Mouse (Mus musculus) liver, embryonic 11.5 days (tissue): ENCODE results near the gene Gab1. TPM values are rescaled to one million over a fixed set of nuclear protein-coding genes. Genes with fewer than 3 reads are reported as not detected.

ENCODE experiments used
- ATAC-seq: fragments of 200-750 bp; cut with Nextera tagmentation; replicated peaks from 2 replicates; pipeline ENCODE4 v1.8.0; 2017; ENCODE audit warnings: moderate number of reproducible peaks, mild to moderate bottlenecking, moderate TSS enrichment, moderate library complexity; ENCODE audit not compliant: low FRiP score
- DNase-seq: peaks from one replicate; pipeline ENCODE4 v3.0.0-alpha.2; 2017; ENCODE audit warnings: low spot score
- H3K27ac ChIP-seq: fragments of 300-500 bp; sonication (generic); 2 replicates; pipeline ENCODE4 v1.5.1; 2014; ENCODE audit warnings: mild to moderate bottlenecking, low read depth, low read length, control low read depth
- H3K27me3 ChIP-seq: fragments of 300-500 bp; sonication (generic); replicated peaks from 2 replicates; pipeline ENCODE4 v1.6.1; 2014; ENCODE audit warnings: low read length, mixed read lengths; ENCODE audit not compliant: control insufficient read depth, insufficient read depth
- H3K36me3 ChIP-seq: fragments of 300-500 bp; sonication (generic); 2 replicates; pipeline ENCODE4 v1.6.1; 2014; ENCODE audit warnings: mild to moderate bottlenecking, low read length, moderate library complexity, mixed read lengths; ENCODE audit not compliant: control insufficient read depth, insufficient read depth
- H3K4me1 ChIP-seq: fragments of 300-500 bp; sonication (generic); replicated peaks from 2 replicates; pipeline ENCODE4 v1.6.1; 2014; ENCODE audit warnings: low read length, mixed read lengths; ENCODE audit not compliant: control insufficient read depth, insufficient read depth
- H3K4me2 ChIP-seq: fragments of 300-500 bp; sonication (generic); 2 replicates; pipeline ENCODE4 v1.6.1; 2014; ENCODE audit warnings: mild to moderate bottlenecking, control low read depth, moderate library complexity
- H3K4me3 ChIP-seq: fragments of 300-500 bp; sonication (generic); 2 replicates; pipeline ENCODE4 v1.5.1; 2014; ENCODE audit warnings: low read depth, low read length, control low read depth
- H3K9ac ChIP-seq: fragments of 300-500 bp; sonication (generic); 2 replicates; pipeline ENCODE4 v1.6.1; 2014; ENCODE audit warnings: low read depth, low read length, control low read depth
- H3K9me3 ChIP-seq: fragments of 300-500 bp; sonication (generic); 2 replicates; pipeline ENCODE4 v1.6.1; 2016; ENCODE audit warnings: low read length, inconsistent platforms, mixed read lengths; ENCODE audit not compliant: control insufficient read depth
- WGBS: fragments of 180-500 bp; shearing (Covaris S2); extraction: QIAGEN DNeasy Blood & Tissue Kit; methylation state at CpG from one replicate; pipeline ENCODE4 v1.1.7; 2014; 5-methylcytosine and 5-hydroxymethylcytosine counted together
- polyA plus RNA-seq: library from polyadenylated mRNA; unstranded; fragments of >200 nt; fragmentation: Nextera tagmentation; extraction: Ambion mirVana; gene quantifications from 2 replicates; pipeline ENCODE4 v1.2.1, GENCODE M21; 2014

Gene Gab1
- polyA plus RNA-seq, 1 experiment from 2014 or later: 19.5 TPM

DNA sequence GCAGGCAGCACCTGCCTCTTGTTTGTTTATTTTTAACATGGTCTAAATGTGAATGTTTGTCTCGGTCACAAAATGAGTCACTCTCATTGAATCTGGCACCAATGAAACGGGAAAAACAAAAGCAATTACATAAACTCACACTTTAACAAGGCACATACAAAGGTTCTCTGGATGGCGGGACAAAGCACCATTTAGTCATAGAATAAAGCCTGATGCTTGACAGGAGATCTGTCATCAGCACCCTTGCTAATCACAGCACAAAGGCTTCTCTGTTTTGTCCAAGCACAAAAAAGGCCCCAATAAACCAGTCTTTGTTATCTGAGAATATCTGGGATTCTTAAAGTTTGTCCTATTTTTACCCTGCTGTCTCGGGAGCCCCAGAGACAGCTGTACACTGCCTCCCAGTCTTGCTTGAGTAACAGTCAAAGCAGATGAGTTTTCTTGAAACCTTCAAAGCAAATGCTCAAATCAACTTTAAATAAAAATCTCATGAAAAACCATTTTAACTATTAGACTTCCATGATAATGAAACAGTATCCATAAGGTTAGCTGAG lies 76.2 kb downstream of the Gab1 start:
- WGBS: 73% methylated on average over 4 of the region's 4 CpGs
- peaks cover 6% of the 10 kb centered on the region for H3K36me3 ChIP-seq
- ATAC-seq (no peak), DNase-seq (no peak)
- no peaks in the 10 kb centered on the region for H3K4me1 ChIP-seq
- H3K9me3 ChIP-seq: 0 out of 2 replicates have a peak, but pooled peaks cover 2% of the 10 kb centered on the region
- H3K27ac ChIP-seq: no peak overlapping the region
- H3K4me3 ChIP-seq: no peak overlapping the region
- no peaks in the 10 kb centered on the region for H3K27me3 ChIP-seq
- H3K9ac ChIP-seq: no peak overlapping the region
- no peak overlapping the region for H3K4me2 ChIP-seq

DNA sequence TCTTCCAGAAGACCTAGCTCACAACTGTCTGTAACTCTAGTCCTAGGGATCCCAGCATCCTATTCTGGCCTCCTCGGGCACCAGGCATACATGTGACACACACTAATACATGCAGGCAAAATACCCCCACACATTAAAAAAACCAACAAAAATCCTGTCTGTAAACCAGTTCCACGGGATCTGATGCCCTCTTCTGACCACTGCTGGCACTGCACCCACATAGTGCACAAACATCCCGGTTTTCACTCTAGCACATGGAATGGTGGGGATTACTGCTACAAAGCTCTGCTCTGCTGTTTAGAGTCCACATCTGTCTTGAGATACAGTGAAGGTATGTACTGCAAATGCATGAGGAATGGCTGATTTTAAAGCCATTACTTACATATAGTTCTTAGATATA lies 81.5 kb downstream of the Gab1 start:
- Histone ChIP-seq H3K27me3 (no peaks in the 10 kb centered on the region), H3K27ac (no peak overlapping the region), H3K4me3 (no peak overlapping the region), H3K4me1 (no peaks in the 10 kb centered on the region), H3K4me2 (no peak overlapping the region), H3K9ac (no peak overlapping the region), H3K9me3 (0 out of 2 replicates have a peak, but pooled peaks cover 2% of the 10 kb centered on the region), H3K36me3 (peaks cover 12% of the 10 kb centered on the region)
- 87% methylated on average over 3 of the region's 3 CpGs for WGBS
- no peak for ATAC-seq
- no peak for DNase-seq

DNA sequence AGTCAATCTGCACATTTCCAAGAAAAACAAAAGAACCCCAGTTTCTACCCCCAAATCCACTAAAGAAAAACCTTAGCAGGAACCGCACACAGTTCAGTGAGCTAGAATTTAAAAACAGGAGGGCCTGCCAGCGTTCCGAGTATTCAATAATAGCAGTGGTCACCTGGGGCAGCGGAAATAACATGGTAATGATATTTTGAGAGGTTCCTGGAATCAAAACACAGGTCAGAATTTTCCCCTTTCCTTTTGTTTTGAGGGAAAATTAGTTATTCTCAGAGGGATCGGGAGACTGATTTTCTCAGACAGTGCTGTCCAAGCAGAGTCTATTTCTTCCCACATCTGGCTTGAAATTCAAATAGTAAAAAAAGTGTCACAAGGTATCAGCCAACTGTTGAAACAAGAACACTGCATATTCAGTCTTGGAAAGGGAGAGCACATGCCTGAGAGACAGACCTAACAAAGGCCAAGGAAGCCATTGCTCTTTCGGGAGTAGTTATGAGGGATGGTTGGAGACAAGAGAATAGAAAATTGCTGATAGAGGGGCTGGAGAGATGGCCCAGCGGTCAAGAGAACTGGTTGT lies 82.0 kb downstream of the Gab1 start:
- no peaks in the 10 kb centered on the region for H3K4me1 ChIP-seq
- no peak overlapping the region for H3K4me2 ChIP-seq
- no peak overlapping the region for H3K9ac ChIP-seq
- 95% methylated on average over 7 of the region's 7 CpGs for WGBS
- H3K27ac ChIP-seq: no peak overlapping the region
- DNase-seq (no peak), ATAC-seq (no peak)
- no peaks in the 10 kb centered on the region for H3K27me3 ChIP-seq
- peaks cover 12% of the 10 kb centered on the region for H3K36me3 ChIP-seq
- H3K9me3 ChIP-seq: 0 out of 2 replicates have a peak, but pooled peaks cover 2% of the 10 kb centered on the region
- no peak overlapping the region for H3K4me3 ChIP-seq

DNA sequence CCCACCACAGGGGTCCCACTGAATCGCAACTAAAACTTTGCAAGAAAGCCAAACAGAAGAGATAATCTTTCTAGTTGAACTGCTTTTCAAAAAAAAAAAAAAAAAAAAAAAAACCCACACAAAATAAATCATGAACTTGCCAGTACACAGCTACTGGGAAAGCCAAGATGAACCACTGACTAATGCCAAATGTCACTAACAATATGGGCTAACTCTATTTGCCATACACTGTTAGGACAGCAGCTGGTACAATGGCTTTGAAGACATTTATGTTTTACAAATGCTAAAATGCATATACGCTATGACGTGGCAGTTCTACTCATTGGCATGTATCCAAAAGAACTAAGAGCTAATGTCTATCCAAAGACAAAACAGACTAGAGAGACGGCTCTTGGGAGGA lies 84.2 kb downstream of the Gab1 start:
- Histone ChIP-seq H3K9me3 (0 out of 2 replicates have a peak, but pooled peaks cover 2% of the 10 kb centered on the region), H3K9ac (no peak overlapping the region), H3K36me3 (peaks cover 12% of the 10 kb centered on the region), H3K4me3 (no peak overlapping the region), H3K27me3 (no peaks in the 10 kb centered on the region), H3K4me2 (no peak overlapping the region), H3K4me1 (no peaks in the 10 kb centered on the region), H3K27ac (no peak overlapping the region)
- WGBS: 88% methylated on average over 4 of the region's 4 CpGs
- ATAC-seq: no peak
- DNase-seq: no peak

DNA sequence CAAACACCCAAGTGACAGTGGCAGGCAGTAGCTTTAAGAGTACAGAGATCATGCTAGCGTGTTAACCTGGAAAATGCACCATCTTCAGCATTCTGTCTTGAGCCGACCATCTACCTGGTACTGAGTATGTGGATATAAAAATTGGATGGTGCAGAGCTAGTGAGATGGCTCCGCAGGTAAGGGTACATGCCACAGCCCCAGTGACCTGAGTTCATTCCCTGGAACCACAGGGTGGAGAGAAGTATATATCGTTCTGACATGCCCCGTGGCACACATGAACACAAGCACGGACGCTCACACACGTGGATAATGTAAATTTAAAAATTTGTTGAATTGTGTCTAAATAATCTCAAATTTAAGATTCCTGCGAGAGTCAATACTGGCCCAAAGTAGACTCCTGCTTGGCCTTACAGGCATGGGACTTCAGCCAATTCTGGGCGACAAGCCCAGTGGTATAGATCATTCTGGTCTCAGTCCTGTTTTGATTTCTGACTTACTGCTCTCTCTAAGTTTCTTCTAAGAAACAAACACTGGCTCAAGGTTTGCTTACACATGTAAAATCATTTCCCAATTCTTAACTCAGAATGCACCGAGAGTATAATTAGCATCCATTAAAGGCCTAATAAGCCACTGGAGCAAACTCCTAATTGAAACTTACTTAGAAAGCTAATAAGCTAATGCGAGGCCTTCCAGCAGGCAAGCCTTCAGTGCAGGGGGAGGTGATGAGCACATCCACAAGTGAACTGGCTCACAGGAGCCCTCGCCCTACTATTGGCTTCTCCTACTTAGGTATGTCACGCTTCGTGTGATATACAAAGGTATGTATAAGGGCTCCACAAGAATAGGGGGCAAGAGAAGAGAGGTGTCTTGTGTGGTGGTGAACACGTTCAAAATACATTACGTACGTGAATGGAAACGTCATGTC lies 85.5 kb downstream of the Gab1 start:
- Histone ChIP-seq H3K27ac (no peak overlapping the region), H3K4me3 (no peak overlapping the region), H3K36me3 (peaks cover 7% of the 10 kb centered on the region), H3K27me3 (no peaks in the 10 kb centered on the region), H3K9ac (no peak overlapping the region), H3K4me1 (no peaks in the 10 kb centered on the region), H3K4me2 (no peak overlapping the region), H3K9me3 (0 out of 2 replicates have a peak, but pooled peaks cover 2% of the 10 kb centered on the region)
- 91% methylated on average over 19 of the region's 19 CpGs for WGBS
- no peak; the same call in 1 of the 2 replicates for ATAC-seq
- DNase-seq: no peak

DNA sequence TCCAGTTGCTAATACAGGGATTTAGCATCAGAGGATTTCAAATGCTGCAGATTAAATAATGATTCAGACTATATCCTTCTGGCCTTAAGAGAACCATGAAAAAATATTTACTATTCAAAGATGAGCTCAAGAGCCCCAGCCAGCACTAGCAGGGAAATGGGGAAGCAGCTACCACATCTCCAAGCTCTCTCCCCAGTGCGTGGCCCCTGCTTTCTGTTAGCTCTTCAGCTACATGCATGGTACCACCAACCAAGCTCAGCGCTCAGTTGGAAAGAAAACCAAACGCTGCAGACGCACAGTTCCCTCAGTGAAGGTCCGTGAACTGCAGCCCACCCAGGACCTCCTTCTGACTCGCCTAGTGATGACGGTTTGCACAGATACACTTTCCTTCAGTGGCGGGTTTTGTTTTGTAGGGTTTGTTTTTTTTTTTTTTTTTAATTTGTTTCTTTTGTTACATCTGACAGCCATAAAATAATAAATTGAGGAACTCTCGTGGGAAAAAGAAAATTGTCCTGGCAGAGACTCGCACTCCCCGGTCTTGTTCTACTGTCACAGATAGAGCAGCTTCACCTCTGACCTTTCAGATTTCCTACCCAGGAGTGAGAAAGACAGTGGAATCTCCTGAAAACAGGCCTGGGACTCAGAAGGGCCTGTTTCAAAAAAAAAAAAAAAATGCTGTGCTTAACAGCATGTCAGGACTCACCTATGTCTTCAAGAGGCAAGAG lies 86.4 kb downstream of the Gab1 start:
- Histone ChIP-seq H3K4me1 (no peaks in the 10 kb centered on the region), H3K9me3 (no peaks in the 10 kb centered on the region)

DNA sequence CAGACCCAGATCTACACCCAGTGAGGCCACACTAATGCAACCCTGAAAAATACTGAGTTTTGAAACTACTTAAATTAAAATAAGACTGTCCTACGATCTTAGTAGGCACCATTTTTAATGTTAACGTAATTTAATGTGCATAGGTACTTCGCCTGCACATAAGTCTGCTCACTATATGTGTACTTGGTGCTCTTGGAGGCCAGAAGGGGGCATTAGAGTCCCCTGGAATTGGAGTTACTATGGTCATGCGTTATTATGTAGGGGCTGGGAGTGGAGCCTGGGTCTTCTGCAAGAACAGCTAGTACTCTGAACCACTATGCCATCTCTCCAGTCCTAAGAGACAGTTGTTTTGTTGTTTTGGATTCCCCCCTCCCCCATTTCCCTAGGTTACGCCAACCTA lies 88.1 kb downstream of the Gab1 start:
- Histone ChIP-seq H3K4me2 (no peak overlapping the region), H3K9ac (no peak overlapping the region), H3K9me3 (no peaks in the 10 kb centered on the region), H3K27me3 (no peaks in the 10 kb centered on the region), H3K36me3 (peaks cover 13% of the 10 kb centered on the region), H3K4me3 (no peak overlapping the region), H3K27ac (no peak overlapping the region), H3K4me1 (no peaks in the 10 kb centered on the region)
- 85% methylated on average over 5 of the region's 5 CpGs for WGBS
- ATAC-seq (no peak), DNase-seq (no peak)

More for the DNA sequence above, 86.4 kb downstream of the Gab1 start:
- no peak overlapping the region for H3K4me3 ChIP-seq
- H3K4me2 ChIP-seq: no peak overlapping the region
- 63% methylated on average over 11 of the region's 11 CpGs for WGBS
- ATAC-seq (no peak), DNase-seq (no peak)
- H3K27me3 ChIP-seq: no peaks in the 10 kb centered on the region
- no peak overlapping the region for H3K9ac ChIP-seq
- peaks cover 4% of the 10 kb centered on the region for H3K36me3 ChIP-seq
- H3K27ac ChIP-seq: no peak overlapping the region

DNA sequence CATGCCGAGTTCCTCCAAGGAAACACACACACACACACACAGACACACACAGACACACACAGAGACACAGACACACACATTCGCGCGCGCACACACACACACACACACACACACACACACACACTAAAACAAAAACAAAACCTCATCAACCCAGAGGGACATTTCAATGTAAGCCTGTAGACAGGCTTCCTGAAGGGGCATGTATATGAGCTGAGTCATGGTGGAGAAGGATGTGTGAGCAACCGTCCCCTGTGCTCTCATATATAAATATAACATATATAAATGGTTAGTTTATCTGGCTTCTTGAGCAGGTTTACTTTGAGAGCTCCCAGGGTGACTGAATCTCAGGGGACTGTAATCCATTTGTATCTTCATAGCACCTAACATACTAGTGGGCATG lies 91.0 kb downstream of the Gab1 start:
- no peaks in the 10 kb centered on the region for H3K4me1 ChIP-seq
- 77% methylated on average over 6 of the region's 6 CpGs for WGBS
- H3K9ac ChIP-seq: no peak overlapping the region
- H3K27me3 ChIP-seq: no peaks in the 10 kb centered on the region
- ATAC-seq: no peak
- no peak overlapping the region for H3K4me3 ChIP-seq
- no peak overlapping the region for H3K4me2 ChIP-seq
- H3K9me3 ChIP-seq: no peaks in the 10 kb centered on the region
- peaks cover 24% of the 10 kb centered on the region for H3K36me3 ChIP-seq
- H3K27ac ChIP-seq: no peak overlapping the region
- DNase-seq: no peak
